ENCODE assay signal across 29 mouse cellular contexts in the genomic region with DNA sequence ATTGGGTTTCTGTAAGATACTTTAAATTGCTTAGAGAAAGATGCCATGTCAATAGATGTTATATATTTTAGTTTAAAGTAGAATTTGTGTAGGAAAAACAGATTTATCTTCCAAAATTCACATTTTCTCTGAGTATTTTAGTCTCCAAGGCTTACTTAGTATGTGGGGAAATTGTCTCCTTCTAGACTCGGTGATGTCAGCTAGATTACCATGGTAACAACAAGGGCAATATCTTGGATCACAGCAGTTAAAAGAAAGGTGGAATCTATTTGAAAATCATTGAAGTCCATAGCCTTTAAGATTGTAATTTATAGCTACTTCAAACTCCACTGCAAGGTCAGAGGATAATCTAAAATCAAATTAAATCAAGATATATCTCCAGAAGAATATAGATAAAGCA.
DNase-seq lines count a peak whose midpoint lies in the region; ATAC-seq lines count a peak whose summit lies in the region.
"Had no signal": no experiment of that assay in that cellular context is flagged by ENCODE, and none has a peak within 500 bp of the region (broad histone marks: within the 10 kb centered on the region; RNA-seq: fewer than 3 reads in every experiment).

No protein-coding gene starts in this region.

- WGBS in forebrain, embryonic 14.5 days, result 47% methylated on average over 1 of the region's 1 CpGs
- WGBS in forebrain, embryonic 10.5 days, result 78% methylated on average over 1 of the region's 1 CpGs
- WGBS in hindbrain, embryonic 16.5 days, result 30% methylated on average over 1 of the region's 1 CpGs
- 34% methylated on average over 1 of the region's 1 CpGs for WGBS in hindbrain, embryonic 13.5 days

- no peak for ATAC-seq in forebrain, embryonic 14.5 days
- peak; percentile 73 for ATAC-seq in hindbrain, embryonic 16.5 days
- no peak for ATAC-seq in hindbrain, embryonic 13.5 days (ENCODE audit: low FRiP score)
- no peak for ATAC-seq in erythroid progenitor cell, adult 5-6 weeks (replicated peaks; ENCODE audit: low FRiP score, poor library complexity, severe bottlenecking)

- no peaks in the 10 kb centered on the region for H3K27me3 ChIP-seq in forebrain, embryonic 14.5 days (replicated peaks; ENCODE audit: control insufficient read depth, insufficient read depth, low read length)
- no peaks in the 10 kb centered on the region for H3K27me3 ChIP-seq in forebrain, embryonic 10.5 days (ENCODE audit: poor library complexity, severe bottlenecking)
- H3K27me3 ChIP-seq in hindbrain, embryonic 16.5 days (replicated peaks; ENCODE audit: control insufficient read depth, insufficient read depth, low read length), result no peaks in the 10 kb centered on the region
- no peaks in the 10 kb centered on the region for H3K27me3 ChIP-seq in hindbrain, embryonic 13.5 days
- H3K27me3 ChIP-seq: embryonic facial prominence, embryonic 15.5 days; heart, embryonic 12.5 days; limb, embryonic 12.5 days; liver, embryonic 15.5 days; midbrain, embryonic 12.5 days; neural tube, embryonic 12.5 days had no signal

- DNase-seq in forebrain, embryonic 14.5 days (ENCODE audit: low spot score), result peak; percentile 33
- DNase-seq in forebrain, embryonic 10.5 days (ENCODE audit: extremely low spot score, low spot score), result no peak
- DNase-seq in 3T3-L1 (ENCODE audit: low read depth, low spot score), result peak; percentile 42
- DNase-seq in mesoderm, embryonic 11.5 days (ENCODE audit: low read depth, low spot score), result peak; percentile 7
- DNase-seq in urinary bladder, postnatal 36 days (ENCODE audit: low spot score in 2 of 2), result no peak
- DNase-seq: adrenal gland, postnatal 36 days; cerebellum, adult 8-10 months; cerebellum, postnatal 25 days; heart, adult 2 months; heart, postnatal 4 days; kidney, adult 11 months; kidney, postnatal 14 days; layer of hippocampus, adult 9-11 months; right cerebral cortex, postnatal 4 days; thymus, adult 2 months had no signal

- no peak overlapping the region for H3K4me3 ChIP-seq in forebrain, embryonic 14.5 days (ENCODE audit: low read depth, low read length)
- H3K4me3 ChIP-seq in forebrain, embryonic 10.5 days, result no peak overlapping the region
- H3K4me3 ChIP-seq in hindbrain, embryonic 16.5 days (ENCODE audit: low read length), result no peak overlapping the region
- H3K4me3 ChIP-seq in hindbrain, embryonic 13.5 days, result no peak overlapping the region
- H3K4me3 ChIP-seq: embryonic facial prominence, embryonic 10.5 days; embryonic facial prominence, embryonic 15.5 days; heart, adult 2 months; heart, embryonic 12.5 days; limb, embryonic 12.5 days; liver, embryonic 15.5 days; midbrain, embryonic 12.5 days; myocyte; neural tube, embryonic 12.5 days had no signal

- H3K4me2 ChIP-seq in forebrain, embryonic 14.5 days (ENCODE audit: low read length), result no peak overlapping the region
- no peak overlapping the region for H3K4me2 ChIP-seq in hindbrain, embryonic 16.5 days (ENCODE audit: low read length)
- H3K4me2 ChIP-seq in hindbrain, embryonic 13.5 days, result no peak overlapping the region
- H3K4me2 ChIP-seq: embryonic facial prominence, embryonic 15.5 days; heart, embryonic 12.5 days; limb, embryonic 12.5 days; liver, embryonic 15.5 days; lung, embryonic 14.5 days; midbrain, embryonic 12.5 days; neural tube, embryonic 12.5 days had no signal

- no peak overlapping the region for H3K9ac ChIP-seq in forebrain, embryonic 14.5 days (ENCODE audit: low read length)
- no peak overlapping the region for H3K9ac ChIP-seq in hindbrain, embryonic 16.5 days (ENCODE audit: low read depth, low read length)
- no peak overlapping the region for H3K9ac ChIP-seq in hindbrain, embryonic 13.5 days
- H3K9ac ChIP-seq: embryonic facial prominence, embryonic 15.5 days; heart, embryonic 12.5 days; limb, embryonic 12.5 days; liver, embryonic 15.5 days; lung, embryonic 14.5 days; midbrain, embryonic 12.5 days; neural tube, embryonic 12.5 days had no signal

- H3K27ac ChIP-seq in forebrain, embryonic 14.5 days (ENCODE audit: low read depth, low read length), result no peak overlapping the region
- H3K27ac ChIP-seq in forebrain, embryonic 10.5 days, result no peak overlapping the region
- no peak overlapping the region for H3K27ac ChIP-seq in hindbrain, embryonic 16.5 days (ENCODE audit: low read depth, low read length)
- H3K27ac ChIP-seq in hindbrain, embryonic 13.5 days, result no peak overlapping the region; the same call in 1 of the 2 replicates
- H3K27ac ChIP-seq: embryonic facial prominence, embryonic 10.5 days; embryonic facial prominence, embryonic 15.5 days; heart, adult 2 months; limb, embryonic 12.5 days; liver, embryonic 15.5 days; midbrain, embryonic 12.5 days; neural tube, embryonic 12.5 days; stomach, postnatal 0 days had no signal

- H3K9me3 ChIP-seq in forebrain, embryonic 14.5 days (replicated peaks; ENCODE audit: control insufficient read depth, low read length), result no peaks in the 10 kb centered on the region
- no peaks in the 10 kb centered on the region for H3K9me3 ChIP-seq in forebrain, embryonic 10.5 days
- H3K9me3 ChIP-seq in hindbrain, embryonic 16.5 days (ENCODE audit: control insufficient read depth, low read length), result no peaks in the 10 kb centered on the region
- H3K9me3 ChIP-seq in hindbrain, embryonic 13.5 days, result no peaks in the 10 kb centered on the region
- H3K9me3 ChIP-seq: embryonic facial prominence, embryonic 10.5 days; embryonic facial prominence, embryonic 15.5 days; heart, embryonic 12.5 days; limb, embryonic 12.5 days; liver, embryonic 15.5 days; midbrain, embryonic 12.5 days; neural tube, embryonic 12.5 days had no signal

- no peaks in the 10 kb centered on the region for H3K4me1 ChIP-seq in forebrain, embryonic 14.5 days (ENCODE audit: control insufficient read depth, insufficient read depth, low read length)
- H3K4me1 ChIP-seq in forebrain, embryonic 10.5 days, result peaks cover 6% of the 10 kb centered on the region
- no peaks in the 10 kb centered on the region for H3K4me1 ChIP-seq in hindbrain, embryonic 16.5 days (ENCODE audit: control insufficient read depth, insufficient read depth, low read depth, low read length)
- 0 out of 2 replicates have a peak, but pooled peaks cover 3% of the 10 kb centered on the region for H3K4me1 ChIP-seq in hindbrain, embryonic 13.5 days (replicated peaks)
- H3K4me1 ChIP-seq: heart, embryonic 12.5 days; limb, embryonic 12.5 days; liver, embryonic 15.5 days; neural tube, embryonic 12.5 days had no signal

- H3K36me3 ChIP-seq in forebrain, embryonic 14.5 days (ENCODE audit: control insufficient read depth, insufficient read depth, low read length), result no peaks in the 10 kb centered on the region
- no peaks in the 10 kb centered on the region for H3K36me3 ChIP-seq in forebrain, embryonic 10.5 days (replicated peaks)
- no peaks in the 10 kb centered on the region for H3K36me3 ChIP-seq in hindbrain, embryonic 16.5 days (ENCODE audit: control insufficient read depth, insufficient read depth, low read length)
- H3K36me3 ChIP-seq in hindbrain, embryonic 13.5 days, result no peaks in the 10 kb centered on the region
- H3K36me3 ChIP-seq: embryonic facial prominence, embryonic 10.5 days; embryonic facial prominence, embryonic 15.5 days; G1E; heart, embryonic 12.5 days; limb, embryonic 12.5 days; liver, embryonic 15.5 days; midbrain, embryonic 12.5 days; neural tube, embryonic 12.5 days had no signal

Comparison
In these comparisons a context has a peak if more than half of its experiments do, and no peak if none do; other contexts are left out.
1. DNase-seq: peak in forebrain, embryonic 14.5 days (single experiment), 3T3-L1 (single experiment) and mesoderm, embryonic 11.5 days (single experiment); none in forebrain, embryonic 10.5 days (single experiment) and urinary bladder, postnatal 36 days (0 of 2).